Mouse (Mus musculus): ENCODE results near the gene Fam83d.

Gene Fam83d

GRCm38 (mm10) chr2:158800788-158801187, 32.9 kb downstream of the Fam83d start:
- no peak for DNase-seq (ENCODE audit: low read depth, low spot score)

- DNase-seq (ENCODE audit: low read depth, low spot score), result no peak
Observed at GRCm38 (mm10) chr2:158803575-158803974, 35.7 kb downstream of the Fam83d start.

GRCm38 (mm10) chr2:158815686-158816085, 47.8 kb downstream of the Fam83d start:
- no peak for DNase-seq (ENCODE audit: low read depth, low spot score)

GRCm38 (mm10) chr2:158816239-158816638, 48.3 kb downstream of the Fam83d start:
- DNase-seq (ENCODE audit: low read depth, low spot score), result no peak

- DNase-seq (ENCODE audit: low read depth, low spot score), result no peak
Observed at GRCm38 (mm10) chr2:158817708-158818107, 49.8 kb downstream of the Fam83d start.

GRCm38 (mm10) chr2:158828124-158828523, 60.2 kb downstream of the Fam83d start:
- DNase-seq (ENCODE audit: low read depth, low spot score), result no peak

- DNase-seq (ENCODE audit: low read depth, low spot score), result no peak
Observed at GRCm38 (mm10) chr2:158829746-158830145, 61.9 kb downstream of the Fam83d start.

- no peak for DNase-seq (ENCODE audit: low read depth, low spot score)
Observed at GRCm38 (mm10) chr2:158833221-158833620, 65.3 kb downstream of the Fam83d start.

GRCm38 (mm10) chr2:158833645-158834044, 65.8 kb downstream of the Fam83d start:
- DNase-seq (ENCODE audit: low read depth, low spot score), result no peak
